In the genomic region with DNA sequence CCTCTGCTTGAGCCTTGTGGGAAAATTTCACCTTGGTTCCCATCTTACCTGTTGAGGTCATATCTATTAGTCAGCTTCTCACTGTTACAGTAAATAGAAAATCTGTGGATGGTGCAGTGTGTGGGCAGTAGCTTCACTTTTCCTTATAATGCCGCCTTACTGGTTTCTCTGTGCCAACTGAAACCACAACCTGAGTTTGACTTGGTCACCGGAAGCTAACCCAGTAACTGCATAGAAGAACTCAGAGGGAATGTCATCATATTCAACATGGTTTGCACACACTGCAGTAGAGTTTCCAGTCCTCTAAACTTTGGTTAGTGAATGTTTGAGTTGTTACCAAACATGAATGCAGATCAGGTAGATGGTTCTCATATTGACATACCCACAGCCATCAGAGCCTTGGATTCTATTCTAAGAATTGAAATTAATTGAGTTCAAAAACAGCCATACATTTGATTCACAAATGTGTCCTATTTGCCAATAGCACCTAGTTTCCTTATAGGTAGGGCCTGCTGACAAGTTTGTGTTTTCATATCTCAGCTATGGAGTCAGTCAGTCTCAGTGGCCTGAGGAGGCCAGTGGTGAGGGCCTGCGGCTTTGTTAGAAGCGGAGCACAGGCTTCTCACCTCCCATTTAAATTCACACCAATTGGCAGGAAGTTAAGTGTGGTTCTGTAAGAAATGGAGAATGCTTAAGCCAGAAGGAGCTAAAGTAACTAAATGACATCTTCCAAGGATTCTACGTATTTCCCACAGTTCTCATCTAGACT, we compare ENCODE assay signal across 22 mouse cellular contexts. TPM values are rescaled to one million over a fixed set of nuclear protein-coding genes. Genes with fewer than 3 reads are reported as not detected.
DNase-seq lines count a peak whose midpoint lies in the region; ATAC-seq lines count a peak whose summit lies in the region.
"Had no signal": no experiment of that assay in that cellular context is flagged by ENCODE, and none has a peak within 500 bp of the region (broad histone marks: within the 10 kb centered on the region; RNA-seq: fewer than 3 reads in every experiment).

No protein-coding gene starts in this region.

- 0 out of 2 replicates have a peak overlapping the region, but pooled peaks have one; percentile 40 for H3K27ac ChIP-seq in forebrain, embryonic 15.5 days (replicated peaks)
- no peak overlapping the region for H3K27ac ChIP-seq in forebrain, embryonic 12.5 days
- H3K27ac ChIP-seq: embryonic facial prominence, embryonic 12.5 days; heart, embryonic 15.5 days; hindbrain, embryonic 10.5 days; hindbrain, embryonic 14.5 days had no signal

- no peak overlapping the region for H3K4me2 ChIP-seq in forebrain, embryonic 15.5 days (replicated peaks)
- H3K4me2 ChIP-seq in forebrain, embryonic 12.5 days: no peak overlapping the region
- H3K4me2 ChIP-seq: embryonic facial prominence, embryonic 12.5 days; heart, embryonic 11.5 days; heart, embryonic 15.5 days; hindbrain, embryonic 14.5 days had no signal

- no peaks in the 10 kb centered on the region for H3K36me3 ChIP-seq in forebrain, embryonic 15.5 days
- no peaks in the 10 kb centered on the region for H3K36me3 ChIP-seq in forebrain, embryonic 12.5 days (replicated peaks)
- H3K36me3 ChIP-seq: embryonic facial prominence, embryonic 12.5 days; heart, embryonic 15.5 days; hindbrain, embryonic 10.5 days had no signal

- H3K9me3 ChIP-seq in forebrain, embryonic 15.5 days: no peaks in the 10 kb centered on the region
- H3K9me3 ChIP-seq in forebrain, embryonic 12.5 days: no peaks in the 10 kb centered on the region
- H3K9me3 ChIP-seq: embryonic facial prominence, embryonic 12.5 days; heart, embryonic 15.5 days; hindbrain, embryonic 10.5 days had no signal

- WGBS in forebrain, embryonic 15.5 days: 85% methylated on average over 5 of the region's 5 CpGs
- 89% methylated on average over 5 of the region's 5 CpGs for WGBS in forebrain, embryonic 12.5 days

- peaks cover 13% of the 10 kb centered on the region for H3K4me1 ChIP-seq in forebrain, embryonic 15.5 days
- H3K4me1 ChIP-seq in forebrain, embryonic 12.5 days: no peaks in the 10 kb centered on the region
- H3K4me1 ChIP-seq: heart, embryonic 15.5 days; hindbrain, embryonic 10.5 days had no signal

- no peak for ATAC-seq in forebrain, embryonic 15.5 days (replicated peaks)
- no peak for ATAC-seq in forebrain, embryonic 12.5 days (ENCODE audit: low FRiP score)
- ATAC-seq in hematopoietic stem cell, adult 5-6 weeks (replicated peaks in 1 of 2; ENCODE audit: insufficient read depth in 1 of 2, low FRiP score in 2 of 2, low TSS enrichment in 1 of 2, low read depth in 1 of 2, poor library complexity in 2 of 2, severe bottlenecking in 2 of 2): peak; percentile 62 to 85
- ATAC-seq in monocyte, adult 5-6 weeks (replicated peaks; ENCODE audit: insufficient number of reproducible peaks, low FRiP score, low TSS enrichment, poor library complexity, severe bottlenecking): peak; percentile 59; the same call in 1 of the 2 replicates
- ATAC-seq: activated CD4-positive, CD25-positive, alpha-beta regulatory T cell, adult 4 months; forebrain, postnatal 0 days; Patski had no signal

- H3K27me3 ChIP-seq in forebrain, embryonic 15.5 days: no peaks in the 10 kb centered on the region
- H3K27me3 ChIP-seq in forebrain, embryonic 12.5 days: no peaks in the 10 kb centered on the region
- H3K27me3 ChIP-seq: CH12.LX; embryonic facial prominence, embryonic 12.5 days; heart, embryonic 15.5 days; Patski had no signal

- H3K9ac ChIP-seq in forebrain, embryonic 15.5 days (replicated peaks): no peak overlapping the region
- H3K9ac ChIP-seq in forebrain, embryonic 12.5 days: no peak overlapping the region
- H3K9ac ChIP-seq: embryonic facial prominence, embryonic 12.5 days; forebrain, postnatal 0 days; heart, embryonic 15.5 days; hindbrain, embryonic 14.5 days had no signal

- H3K4me3 ChIP-seq in forebrain, embryonic 15.5 days: no peak overlapping the region
- H3K4me3 ChIP-seq in forebrain, embryonic 12.5 days (replicated peaks): no peak overlapping the region
- H3K4me3 ChIP-seq: embryonic facial prominence, embryonic 12.5 days; gastrocnemius, adult 2 months; heart, embryonic 15.5 days; hindbrain, embryonic 10.5 days had no signal

- DNase-seq in 416B (ENCODE audit: low read depth): peak; percentile 54
- no peak for DNase-seq in cerebellum, adult 11-12 months
- no peak for DNase-seq in ovary, adult 18-20 months (ENCODE audit: low spot score)
- DNase-seq: adrenal gland, postnatal 14 days; cerebellum, adult 8-10 months; cerebellum, postnatal 14 days; forebrain, postnatal 0 days; gastrocnemius, adult 2 months; gastrocnemius, postnatal 25 days; heart, postnatal 14 days had no signal

RNA-seq across cellular contexts. Expression of a gene that starts 44.5 kb away (rescaled TPM):
- 143 and 149 TPM in 2 replicates for polyA plus RNA-seq in forebrain, embryonic 15.5 days (2015; fragmentation: Nextera tagmentation; extraction: Ambion mirVana)
- 73.6 and 82.4 TPM in 2 replicates for polyA plus RNA-seq in forebrain, embryonic 12.5 days (2016; fragmentation: Nextera tagmentation; extraction: Ambion mirVana)
- total RNA-seq in hematopoietic stem cell, adult 5-6 weeks (2017): 34.1 and 45.7 TPM in 2 replicates
- total RNA-seq in monocyte, adult 5-6 weeks (2017): 9.1 to 77.6 TPM (median 22.8 TPM) in 3 replicates

Comparison
In these comparisons a context has a peak if more than half of its experiments do, and no peak if none do; other contexts are left out.
1. ATAC-seq: peak in hematopoietic stem cell, adult 5-6 weeks (2 of 2) and monocyte, adult 5-6 weeks (single experiment); none in forebrain, embryonic 15.5 days (single experiment) and forebrain, embryonic 12.5 days (single experiment).